Mouse (Mus musculus): ENCODE measurements around the gene Dpp8. TPM values are rescaled to one million over a fixed set of nuclear protein-coding genes. Genes with fewer than 3 reads are reported as not detected.

Dpp8 gene
- total and polyA plus RNA-seq, 3 experiments, result 51.8 to 62.1 TPM; not detected in 1

- peaks cover 53% of the 10 kb centered on the region for H3K79me2 ChIP-seq (ENCODE audit: control insufficient read depth, insufficient read depth, low read length, poor library complexity)
- peaks cover 0 to 52% of the 10 kb centered on the region in 2 experiments; a peak in 2 of 4 replicates for H3K36me3 ChIP-seq (ENCODE audit: control insufficient read depth in 1 of 2, insufficient read depth in 2 of 2, low read length in 2 of 2)
- no peaks in the 10 kb centered on the region for H3K9me3 ChIP-seq (replicated peaks; ENCODE audit: insufficient read depth, low read length)
- H3K4me3 ChIP-seq (ENCODE audit: control insufficient read depth in 1 of 2, insufficient read depth in 1 of 2, low read depth in 2 of 2, low read length in 2 of 2), result peak overlapping the region; percentile 6 to 76; a peak in 3 of 4 replicates
- no peak for TF ChIP-seq CTCF (IDR thresholded peaks at IDR 0.05 in 2 of 3, conservative IDR thresholded peaks at IDR 0.05 in 1 of 3; ENCODE audit: control insufficient read depth in 1 of 3, insufficient read depth in 1 of 3, low read depth in 2 of 3, low read length in 3 of 3, poor library complexity in 1 of 3, severe bottlenecking in 1 of 3)
- TF ChIP-seq USF2 (IDR thresholded peaks at IDR 0.05; ENCODE audit: borderline replicate concordance in 1 of 2, insufficient read depth in 1 of 2, low read depth in 1 of 2, low read length in 2 of 2), result no peak
- no peak for TF ChIP-seq E2F4 (IDR thresholded peaks at IDR 0.05; ENCODE audit: borderline replicate concordance, low read depth, low read length)
- no peak for TF ChIP-seq NELFE (IDR thresholded peaks at IDR 0.05; ENCODE audit: low read depth, low read length)
- no peak for TF ChIP-seq MEF2A (IDR thresholded peaks at IDR 0.05; ENCODE audit: extremely low read depth, insufficient replicate concordance, low read depth, low read length, poor library complexity, severe bottlenecking)
- TF ChIP-seq ZNF384 (IDR thresholded peaks at IDR 0.05; ENCODE audit: low read depth, low read length), result no peak
- TF ChIP-seq NRF1 (IDR thresholded peaks at IDR 0.05; ENCODE audit: insufficient read depth, low read depth, low read length, poor library complexity, severe bottlenecking), result no peak
- TF ChIP-seq USF1 (IDR thresholded peaks at IDR 0.05; ENCODE audit: low read depth, low read length), result no peak
- TF ChIP-seq POLR2A (IDR thresholded peaks at IDR 0.05; ENCODE audit: control insufficient read depth in 1 of 2, insufficient read depth in 1 of 2, low read depth in 1 of 2, low read length in 2 of 2, poor library complexity in 1 of 2), result no peak
- TF ChIP-seq CHD2 (IDR thresholded peaks at IDR 0.05; ENCODE audit: low read length), result no peak
- DNase-seq (ENCODE audit: low read depth, low spot score), result no peak
- H3K27ac ChIP-seq (ENCODE audit: control insufficient read depth, low read depth, low read length), result peak overlapping the region; percentile 67
- H3K27me3 ChIP-seq (ENCODE audit: control insufficient read depth in 1 of 2, insufficient read depth in 2 of 2, low read length in 2 of 2), result no peaks in the 10 kb centered on the region
- H3K9ac ChIP-seq (ENCODE audit: control insufficient read depth, low read depth, low read length, poor library complexity, severe bottlenecking), result peak overlapping the region; percentile 21; the same call in 1 of the 2 replicates
- H3K4me1 ChIP-seq (ENCODE audit: control insufficient read depth in 1 of 2, insufficient read depth in 2 of 2, low read length in 2 of 2), result peaks cover 26 to 45% of the 10 kb centered on the region in 2 experiments
Observed at GRCm38 (mm10) chr9:65019146-65019545, 13.1 kb upstream of the Dpp8 start.

- Histone ChIP-seq H3K4me1 (ENCODE audit: control insufficient read depth in 1 of 2, insufficient read depth in 2 of 2, low read length in 2 of 2) (peaks cover 26 to 45% of the 10 kb centered on the region in 2 experiments), H3K4me3 (ENCODE audit: control insufficient read depth in 1 of 2, insufficient read depth in 1 of 2, low read depth in 2 of 2, low read length in 2 of 2) (peak overlapping the region; percentile 27 to 76), H3K9me3 (replicated peaks; ENCODE audit: insufficient read depth, low read length) (no peaks in the 10 kb centered on the region), H3K27me3 (ENCODE audit: control insufficient read depth in 1 of 2, insufficient read depth in 2 of 2, low read length in 2 of 2) (no peaks in the 10 kb centered on the region), H3K9ac (ENCODE audit: control insufficient read depth, low read depth, low read length, poor library complexity, severe bottlenecking) (peak overlapping the region; percentile 28), H3K27ac (ENCODE audit: control insufficient read depth, low read depth, low read length) (peak overlapping the region; percentile 67; the same call in 1 of the 2 replicates), H3K79me2 (ENCODE audit: control insufficient read depth, insufficient read depth, low read length, poor library complexity) (peaks cover 49% of the 10 kb centered on the region), H3K36me3 (ENCODE audit: control insufficient read depth in 1 of 2, insufficient read depth in 2 of 2, low read length in 2 of 2) (peaks cover 0 to 52% of the 10 kb centered on the region in 2 experiments; a peak in 2 of 4 replicates)
- TF ChIP-seq UBTF (IDR thresholded peaks at IDR 0.05; ENCODE audit: borderline replicate concordance, insufficient read depth, low read depth, low read length), result no peak
- no peak for TF ChIP-seq SMC3 (IDR thresholded peaks at IDR 0.05; ENCODE audit: low read depth, low read length)
- no peak for TF ChIP-seq RCOR1 (IDR thresholded peaks at IDR 0.05; ENCODE audit: low read depth, low read length)
- no peak for TF ChIP-seq USF2 (IDR thresholded peaks at IDR 0.05; ENCODE audit: borderline replicate concordance in 1 of 2, insufficient read depth in 1 of 2, low read depth in 1 of 2, low read length in 2 of 2)
- TF ChIP-seq MXI1 (IDR thresholded peaks at IDR 0.05; ENCODE audit: low read depth, low read length), result no peak
- no peak for TF ChIP-seq NRF1 (IDR thresholded peaks at IDR 0.05; ENCODE audit: insufficient read depth, low read depth, low read length, poor library complexity, severe bottlenecking)
- TF ChIP-seq ETS1 (IDR thresholded peaks at IDR 0.05; ENCODE audit: low read depth, low read length), result no peak
- TF ChIP-seq ZNF384 (IDR thresholded peaks at IDR 0.05; ENCODE audit: low read depth, low read length), result no peak
- TF ChIP-seq TBP (IDR thresholded peaks at IDR 0.05; ENCODE audit: low read depth, low read length), result no peak
- TF ChIP-seq GATA1 (IDR thresholded peaks at IDR 0.05; ENCODE audit: low read depth, low read length), result no peak
- no peak for TF ChIP-seq ZKSCAN1 (IDR thresholded peaks at IDR 0.05; ENCODE audit: low read depth, low read length)
- TF ChIP-seq CHD2 (IDR thresholded peaks at IDR 0.05; ENCODE audit: low read length), result no peak
- TF ChIP-seq MEF2A (IDR thresholded peaks at IDR 0.05; ENCODE audit: extremely low read depth, insufficient replicate concordance, low read depth, low read length, poor library complexity, severe bottlenecking), result no peak
- TF ChIP-seq TCF12 (IDR thresholded peaks at IDR 0.05; ENCODE audit: low read depth, low read length), result no peak
- TF ChIP-seq ZMIZ1 (IDR thresholded peaks at IDR 0.05; ENCODE audit: low read depth, low read length), result no peak
- no peak for TF ChIP-seq USF1 (IDR thresholded peaks at IDR 0.05; ENCODE audit: low read depth, low read length)
- no peak for TF ChIP-seq ZC3H11A (IDR thresholded peaks at IDR 0.05; ENCODE audit: low read depth, low read length)
- peak; percentile 29 for DNase-seq (ENCODE audit: low read depth, low spot score)
Observed at GRCm38 (mm10) chr9:65020128-65020527, 12.1 kb upstream of the Dpp8 start.

All from MEL (cell line).